Mouse (Mus musculus) c-Kit-positive CD71-positive TER-119-positive erythroid progenitor cells, embryonic 14.5 days (primary cell): ENCODE measurements around the gene Dus3l.

Source experiments
- DNase-seq: peaks from one replicate; pipeline ENCODE4 v3.0.0-alpha.2; 2013; ENCODE audit warnings: low spot score

Dus3l gene

DNA sequence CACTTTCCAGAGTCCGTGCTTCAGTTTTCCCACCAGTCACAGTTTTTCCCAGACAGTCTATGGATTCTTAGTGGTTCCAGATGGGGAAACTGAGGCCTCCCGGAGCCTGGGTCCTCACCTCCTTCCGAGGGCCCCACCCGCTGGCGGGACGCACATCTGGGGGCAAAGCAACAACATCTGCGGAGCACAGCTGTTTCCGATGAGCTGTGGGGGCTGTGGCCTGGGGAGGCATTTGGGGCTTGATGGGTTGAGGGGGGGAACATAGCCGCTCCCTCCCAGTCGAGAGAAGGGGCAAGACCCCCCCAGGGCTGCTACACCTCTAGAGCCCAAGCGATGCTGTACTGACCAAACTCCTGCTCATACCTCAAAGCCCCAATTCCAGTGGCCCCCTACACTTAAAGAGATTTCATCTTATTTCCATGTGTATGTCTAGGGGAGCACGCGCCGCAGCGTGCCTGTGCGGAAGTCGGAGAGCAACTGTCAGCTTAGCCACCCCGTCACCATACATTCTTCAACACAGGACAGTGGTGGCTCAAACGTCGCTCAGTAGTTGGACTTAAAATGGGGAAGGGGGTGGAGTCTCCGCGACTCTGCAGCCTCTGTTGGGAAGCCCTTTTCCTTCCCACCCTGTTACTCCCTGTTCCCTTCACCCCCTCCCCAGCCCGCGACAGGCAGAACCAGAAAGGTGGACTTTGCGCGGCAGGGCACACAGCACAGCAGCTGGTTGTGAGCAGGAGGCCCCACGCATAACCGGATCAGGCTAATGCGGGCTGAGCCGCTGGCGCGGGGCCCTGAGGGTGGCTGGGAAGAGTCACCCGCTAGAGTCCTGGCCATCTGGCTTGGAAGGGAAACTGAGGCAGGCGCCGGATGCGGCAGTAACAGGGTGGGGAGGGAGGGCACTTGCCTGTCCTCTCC, 10.0 kb upstream of the Dus3l start:
- DNase-seq = no peak

DNA sequence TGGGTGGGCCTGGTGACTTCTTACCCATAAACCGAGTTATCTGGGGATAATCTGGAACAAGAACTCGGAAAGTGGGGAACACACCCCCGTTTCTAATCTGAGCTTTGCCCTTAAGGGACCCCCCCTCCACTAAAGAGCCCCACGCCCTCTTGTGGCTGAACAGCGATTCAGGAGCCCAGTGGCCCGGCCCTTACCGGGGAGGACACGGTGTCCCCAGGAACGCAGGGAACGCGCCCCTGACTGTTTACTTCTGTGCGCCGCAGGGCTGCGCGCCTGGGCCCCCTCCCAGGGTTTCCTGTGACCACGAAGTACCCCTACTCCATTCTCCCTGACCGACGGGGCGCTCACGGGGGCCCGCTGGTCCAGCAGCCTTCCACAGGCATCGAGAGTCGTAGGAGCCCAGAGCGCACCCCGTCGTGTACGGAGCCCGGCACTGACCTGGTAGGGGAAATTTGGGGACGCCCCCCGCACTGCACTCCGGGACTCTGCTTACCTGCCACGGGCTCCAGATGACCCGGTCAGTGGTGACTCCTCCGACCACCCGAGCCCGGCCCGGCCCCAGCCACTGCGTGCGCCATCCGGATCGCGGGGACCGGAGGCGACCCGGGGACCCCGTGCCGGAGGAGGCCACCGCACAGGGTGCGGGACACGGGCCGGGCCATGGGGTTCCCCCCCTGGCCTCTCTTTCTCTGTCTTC, 7.7 kb upstream of the Dus3l start:
- DNase-seq = no peak

GRCm38 (mm10) chr17:56757416-56758123, 7.0 kb upstream of the Dus3l start, which contains the start of gene Nrtn:
TSS of gene Nrtn (minus strand) at chr17:56757530.
- peak; percentile 85 for DNase-seq

DNA sequence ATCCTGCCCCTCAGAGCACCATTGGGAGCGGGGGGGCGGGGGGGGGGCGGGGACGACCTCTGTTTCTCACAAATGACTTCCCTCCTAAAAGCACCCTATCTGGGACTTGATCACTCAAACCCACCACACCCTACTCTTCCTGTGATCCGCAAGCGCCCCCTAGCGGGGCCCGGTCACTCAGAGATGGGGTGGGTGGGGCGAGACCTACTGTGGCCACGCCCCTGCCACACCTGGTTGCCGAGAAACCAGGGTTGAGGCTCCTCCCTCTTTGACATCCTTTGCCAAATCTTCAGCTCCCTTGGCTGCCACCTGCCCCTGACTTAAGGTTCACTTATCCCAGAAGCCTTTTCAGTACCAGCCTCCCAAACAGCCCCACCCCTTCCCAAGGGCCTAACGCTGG, 6.4 kb upstream of the Dus3l start:
- DNase-seq = peak; percentile 82

- no peak for DNase-seq
Measured at GRCm38 (mm10) chr17:56759261-56759660, 5.3 kb upstream of the Dus3l start.

DNA sequence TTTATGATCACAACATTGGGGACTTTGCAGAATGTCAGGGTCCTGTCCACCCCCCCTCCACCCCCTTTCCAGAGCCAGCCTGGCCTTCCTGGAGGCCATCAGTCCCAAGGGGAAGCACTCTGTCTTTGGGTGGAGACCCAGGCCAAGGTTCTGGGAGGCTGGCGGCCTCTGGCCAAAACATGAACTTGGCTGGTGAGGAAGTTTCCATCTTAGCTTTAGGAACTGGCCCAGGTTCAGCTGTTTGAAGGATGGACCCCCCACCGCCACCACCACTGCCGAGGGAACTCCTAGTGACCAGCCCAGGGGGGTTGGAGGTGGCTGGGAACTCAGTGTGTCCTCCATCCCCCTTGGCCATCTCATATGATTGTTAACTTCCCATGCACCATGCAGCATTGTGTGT, 3.5 kb upstream of the Dus3l start:
- no peak for DNase-seq

GRCm38 (mm10) chr17:56761991-56762410, 2.6 kb upstream of the Dus3l start:
- DNase-seq = peak; percentile 95

DNA sequence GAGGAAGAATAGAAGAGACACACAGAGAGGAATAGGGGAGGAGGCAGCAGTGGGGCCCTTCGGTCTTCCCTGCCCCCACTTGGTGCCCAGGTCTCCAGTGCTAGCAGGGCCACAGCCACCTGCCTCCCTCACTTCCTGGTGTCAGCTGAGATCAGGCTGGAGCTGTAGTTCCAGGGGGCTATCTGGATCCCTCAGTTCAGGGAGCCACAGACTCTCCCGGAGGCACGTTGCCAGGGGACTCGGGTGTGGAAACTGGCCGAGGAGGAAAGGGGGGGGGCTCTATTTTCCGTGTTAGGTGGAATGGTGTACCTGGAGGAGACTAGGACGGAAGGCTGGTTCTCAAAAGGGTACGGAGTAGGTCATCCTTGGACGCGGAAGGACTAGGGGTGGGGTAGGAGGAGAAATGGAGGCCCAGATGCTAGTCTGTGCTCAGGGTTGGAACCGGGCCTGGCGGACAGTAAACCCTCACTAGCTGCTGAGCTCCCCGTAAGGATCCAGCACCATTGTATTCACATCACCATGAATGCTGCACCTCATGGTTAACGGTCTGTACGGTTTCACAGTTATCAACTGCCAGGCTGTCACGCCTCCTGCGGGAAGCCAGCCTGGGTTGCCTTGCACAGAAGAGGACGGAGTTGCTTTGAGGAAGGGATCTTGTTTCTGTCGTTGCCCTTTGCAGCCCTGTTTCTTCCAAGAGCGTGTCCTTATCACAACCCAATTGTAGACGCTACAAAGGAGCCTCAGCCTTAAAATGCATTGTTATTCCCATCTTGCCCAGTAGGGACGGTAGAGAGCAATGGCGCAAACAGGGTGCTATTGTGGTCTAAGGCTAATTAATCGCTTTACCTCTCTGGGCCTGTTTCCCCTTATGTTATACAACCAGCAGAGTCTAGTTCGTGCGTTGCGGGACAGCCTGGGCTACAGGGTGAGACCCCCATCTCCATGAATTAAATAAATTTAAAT, 1.5 kb upstream of the Dus3l start:
- DNase-seq = peak; percentile 94

- no peak for DNase-seq
Measured at GRCm38 (mm10) chr17:56763741-56764250, 761 bp upstream of the Dus3l start.

DNA sequence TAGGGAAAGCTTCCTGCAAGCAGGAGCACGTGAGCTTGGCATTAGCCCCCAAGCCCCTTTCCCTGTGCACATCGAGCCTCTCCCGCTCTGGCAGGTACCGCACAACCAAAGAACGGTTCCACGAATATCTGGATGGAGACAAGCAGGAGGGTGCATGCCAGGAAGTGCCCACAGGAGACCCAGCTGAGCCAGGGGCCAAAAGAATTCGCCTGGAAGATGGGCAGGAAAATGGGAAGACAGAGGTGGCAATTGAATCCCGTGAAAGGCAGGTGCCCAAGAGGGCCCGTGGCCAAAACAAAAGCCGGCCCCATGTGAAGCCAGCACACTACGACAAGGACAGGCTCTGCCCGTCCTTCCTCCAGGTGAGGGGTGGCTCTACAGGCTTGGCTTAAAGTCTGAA, 874 bp downstream of the Dus3l start:
- DNase-seq = no peak

- DNase-seq = no peak
Measured at GRCm38 (mm10) chr17:56766631-56767405, 2.3 kb downstream of the Dus3l start.

- no peak for DNase-seq
Measured at GRCm38 (mm10) chr17:56767531-56768135, 3.1 kb downstream of the Dus3l start.

- DNase-seq = no peak
Measured at GRCm38 (mm10) chr17:56768941-56769340, 4.4 kb downstream of the Dus3l start.

- no peak for DNase-seq
Measured at GRCm38 (mm10) chr17:56769950-56770349, 5.4 kb downstream of the Dus3l start, which contains the start of gene Prr22. TSS of gene Prr22 (plus strand) at chr17:56770250.

GRCm38 (mm10) chr17:56777568-56777967, 13.0 kb downstream of the Dus3l start:
- no peak for DNase-seq

- no peak for DNase-seq
Measured at GRCm38 (mm10) chr17:56778779-56779362, 14.3 kb downstream of the Dus3l start.

DNA sequence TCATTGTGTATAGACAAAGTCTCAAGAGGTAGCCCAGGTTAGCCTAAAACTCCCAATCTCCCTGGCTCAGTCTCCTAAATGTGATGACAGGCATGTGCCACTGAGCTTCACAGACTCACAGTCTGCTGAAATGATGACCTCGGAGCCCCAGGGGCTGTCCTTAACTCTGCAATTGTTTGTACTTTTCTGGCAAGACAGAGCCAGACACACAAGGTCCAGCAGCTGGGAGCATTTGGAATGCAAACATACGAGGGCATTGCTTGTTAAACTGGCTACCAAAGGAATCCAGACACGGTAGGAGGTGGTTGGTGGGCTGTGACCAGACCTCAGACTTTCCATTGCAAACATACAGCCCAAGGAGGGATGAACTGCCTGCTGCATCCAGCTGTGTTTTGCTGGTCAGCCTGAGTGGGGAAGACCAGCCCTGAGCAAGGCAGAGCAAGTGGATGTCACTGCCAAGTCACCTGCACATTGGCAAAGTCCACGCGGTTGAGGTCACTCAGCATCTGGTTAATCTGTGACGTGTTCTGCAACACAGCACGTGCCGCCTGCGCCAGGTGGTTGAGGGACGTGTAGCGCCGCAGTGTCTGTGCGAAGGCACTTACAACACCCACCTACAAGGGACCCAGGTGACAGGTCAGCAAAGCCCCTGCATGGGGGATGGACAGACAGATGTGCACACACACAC, 15.9 kb downstream of the Dus3l start:
- no peak for DNase-seq

GRCm38 (mm10) chr17:56788886-56789285, 24.3 kb downstream of the Dus3l start:
- no peak for DNase-seq

- DNase-seq = no peak
Measured at GRCm38 (mm10) chr17:56789286-56789685, 24.7 kb downstream of the Dus3l start.
